Mouse (Mus musculus): ENCODE results near the gene Pex6. TPM values are rescaled to one million over a fixed set of nuclear protein-coding genes. Genes with fewer than 3 reads are reported as not detected.
A peak's percentile ranks its signal among the peaks of the same experiment; 100 is the strongest.

Gene Pex6
- polyA plus RNA-seq, 1 experiment = 1.5 TPM

- peaks cover 51% of the 10 kb centered on the region for H3K36me3 ChIP-seq (ENCODE audit: control insufficient read depth)
- peak overlapping the region; percentile 19 for H3K4me3 ChIP-seq (replicated peaks)
- H3K27me3 ChIP-seq (ENCODE audit: control insufficient read depth) = no peaks in the 10 kb centered on the region
- peaks cover 29% of the 10 kb centered on the region for H3K4me1 ChIP-seq (ENCODE audit: control insufficient read depth)
- TF ChIP-seq TAL1 (IDR thresholded peaks at IDR 0.05; ENCODE audit: low read length) = no peak
- no peak for TF ChIP-seq GATA1 (IDR thresholded peaks at IDR 0.05; ENCODE audit: low read length)
- no peaks in the 10 kb centered on the region for H3K9me3 ChIP-seq (ENCODE audit: control insufficient read depth, low read length)
Measured at GRCm38 (mm10) chr17:46774131-46774472, 62.8 kb downstream of the Pex6 start.

DNA sequence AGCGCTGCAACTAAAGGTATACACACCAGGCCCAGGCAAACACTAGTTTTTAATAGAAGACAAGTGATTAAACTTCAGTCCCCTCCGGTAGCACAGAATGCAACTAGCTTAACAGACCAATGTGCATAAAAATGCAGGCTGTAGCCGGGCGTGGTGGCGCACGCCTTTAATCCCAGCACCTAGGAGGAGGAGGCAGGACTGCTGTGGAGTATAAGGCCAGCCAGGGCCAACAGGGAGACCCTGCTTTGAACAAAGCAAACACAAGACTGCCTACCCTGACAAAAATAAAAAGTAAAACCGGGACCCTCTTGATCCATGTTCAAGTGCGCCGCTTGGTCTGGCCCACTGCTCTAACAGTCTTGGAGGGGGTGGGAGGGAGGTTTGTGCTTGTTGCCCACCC lies 63.8 kb downstream of the Pex6 start:
- Histone ChIP-seq H3K4me1 (ENCODE audit: control insufficient read depth) (peaks cover 29% of the 10 kb centered on the region), H3K27me3 (ENCODE audit: control insufficient read depth) (no peaks in the 10 kb centered on the region), H3K36me3 (ENCODE audit: control insufficient read depth) (peaks cover 61% of the 10 kb centered on the region), H3K9me3 (ENCODE audit: control insufficient read depth, low read length) (no peaks in the 10 kb centered on the region), H3K4me3 (replicated peaks) (no peak overlapping the region)
- TF ChIP-seq TAL1 (IDR thresholded peaks at IDR 0.05; ENCODE audit: low read length) (no peak), GATA1 (IDR thresholded peaks at IDR 0.05; ENCODE audit: low read length) (no peak)

Other genes starting within 250 kb of the Pex6 start
- 0.01 TPM in 2 replicates for gene Ttbk1, start 223.8 kb upstream of the Pex6 start, polyA plus RNA-seq (2012)
- gene Dnph1, start 214.8 kb upstream of the Pex6 start, polyA plus RNA-seq (2012) = 1.5 and 1.9 TPM in 2 replicates
- 0.01 and 0.09 TPM in 2 replicates for gene Cul9, start 165.1 kb upstream of the Pex6 start, polyA plus RNA-seq (2012)
- gene Srf, start 155.3 kb upstream of the Pex6 start, polyA plus RNA-seq (2012) = 5.1 and 6.1 TPM in 2 replicates
- gene Ptk7, start 82.0 kb upstream of the Pex6 start, polyA plus RNA-seq (2012) = 0.03 and 0.04 TPM in 2 replicates
- gene Klc4, start 65.4 kb upstream of the Pex6 start, polyA plus RNA-seq (2012) = 2.0 TPM in 2 replicates
- gene Mrpl2, start 65.2 kb upstream of the Pex6 start, polyA plus RNA-seq (2012) = 34.1 and 35.9 TPM in 2 replicates
- 1.3 and 2.3 TPM in 2 replicates for gene Cul7, start 61.1 kb upstream of the Pex6 start, polyA plus RNA-seq (2012)
- 2.0 and 2.6 TPM in 2 replicates for gene Rrp36, start 37.1 kb upstream of the Pex6 start, polyA plus RNA-seq (2012)
- gene Mea1, start 32.7 kb upstream of the Pex6 start, polyA plus RNA-seq (2012) = 13.0 and 13.9 TPM in 2 replicates
- 21.0 and 23.8 TPM in 2 replicates for gene Klhdc3, start 30.5 kb upstream of the Pex6 start, polyA plus RNA-seq (2012)
- 7.4 and 7.5 TPM in 2 replicates for gene Ppp2r5d, start 6.4 kb upstream of the Pex6 start, polyA plus RNA-seq (2012)
- 0.05 TPM in 1 of 2 replicates, not detected in the other for gene Gnmt, start 17.7 kb downstream of the Pex6 start, polyA plus RNA-seq (2012)
- gene Cnpy3, start 40.8 kb downstream of the Pex6 start, polyA plus RNA-seq (2012) = 3.0 and 3.2 TPM in 2 replicates
- gene Ptcra, start 52.2 kb downstream of the Pex6 start, polyA plus RNA-seq (2012) = not detected in 2 replicates
- 6.8 and 7.8 TPM in 2 replicates for gene 2310039H08Rik, start 61.2 kb downstream of the Pex6 start, polyA plus RNA-seq (2012)
- 0.31 and 0.42 TPM in 2 replicates for gene Rpl7l1, start 71.2 kb downstream of the Pex6 start, polyA plus RNA-seq (2012)
- gene Bicral, start 147.0 kb downstream of the Pex6 start, polyA plus RNA-seq (2012) = 0.30 and 0.33 TPM in 2 replicates
- gene Tbcc, start 179.2 kb downstream of the Pex6 start, polyA plus RNA-seq (2012) = 2.2 and 2.3 TPM in 2 replicates
- not detected in 2 replicates for gene Prph2, start 199.0 kb downstream of the Pex6 start, polyA plus RNA-seq (2012)

Measured in erythroblast, embryonic 14.5 days (primary cell).